Mouse (Mus musculus): Measurements from ENCODE around the gene Col9a1.

DNA sequence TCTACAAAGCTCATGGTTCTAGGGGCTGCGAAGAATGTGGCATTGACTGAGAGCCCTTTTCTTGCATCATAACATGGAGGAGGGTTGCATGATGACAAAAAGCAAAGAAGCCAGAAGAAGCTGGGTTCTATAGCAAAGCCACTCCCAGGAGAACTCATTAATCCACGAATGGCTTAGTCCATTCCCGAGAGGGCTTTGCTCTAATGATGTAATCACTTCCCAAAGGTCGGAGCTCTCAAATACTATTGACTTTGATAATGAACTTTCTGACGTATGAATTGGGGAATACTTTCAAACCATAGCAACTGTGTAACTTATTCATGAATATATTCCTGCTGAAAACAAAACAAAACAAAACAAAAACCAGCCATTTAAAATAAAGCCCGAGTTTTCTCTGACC, 49.5 kb upstream of the Col9a1 start:
- TF ChIP-seq GATA1 (IDR thresholded peaks at IDR 0.05; ENCODE audit: low read length): no peak
- no peak for TF ChIP-seq TAL1 (IDR thresholded peaks at IDR 0.05; ENCODE audit: low read length)

Data from erythroblast, embryonic 14.5 days (primary cell).